Mouse (Mus musculus) fibroblast of lung, adult 2 months (primary cell): ENCODE data around the gene Rc3h1.
A peak's percentile ranks its signal among the peaks of the same experiment; 100 is the strongest.
"Not testable (repeated sequence)": the region's sequence is repeated elsewhere in the genome, so short reads cannot be mapped to it uniquely, and the experiment has no call there.

ENCODE experiments used
- DNase-seq: peaks from one replicate; pipeline ENCODE4 v3.0.0-alpha.2; 2011; ENCODE audit warnings: low read depth

Gene Rc3h1

DNA sequence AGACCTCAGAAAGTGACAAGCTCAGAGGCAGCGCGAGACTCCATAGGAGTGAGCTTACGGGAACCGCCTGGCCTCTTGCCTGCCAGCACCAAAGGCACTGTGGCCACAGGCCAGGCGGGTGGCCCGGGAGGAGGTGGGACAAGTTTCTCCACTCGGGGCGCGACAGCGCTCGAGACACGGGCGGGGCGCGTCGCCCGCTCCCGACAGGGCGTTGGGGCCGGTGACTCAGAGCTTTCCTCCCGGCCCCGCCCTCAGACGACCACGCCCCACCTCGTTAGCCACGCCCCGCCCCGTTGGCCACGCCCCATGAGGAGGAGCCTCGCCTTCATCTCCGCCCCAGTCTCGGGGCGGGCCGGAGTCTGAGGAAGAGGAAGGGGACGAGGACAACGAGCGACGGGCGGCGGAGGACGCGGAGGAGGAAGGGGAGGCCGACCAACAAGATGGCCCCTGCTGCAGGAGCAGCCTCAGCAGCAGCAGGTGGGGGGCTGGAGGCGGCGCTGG, at the start of gene Rc3h1:
TSS of gene Rc3h1 (plus strand) at position 362 of the 501 bp plus-strand sequence.
- peak; percentile 62 for DNase-seq

DNA sequence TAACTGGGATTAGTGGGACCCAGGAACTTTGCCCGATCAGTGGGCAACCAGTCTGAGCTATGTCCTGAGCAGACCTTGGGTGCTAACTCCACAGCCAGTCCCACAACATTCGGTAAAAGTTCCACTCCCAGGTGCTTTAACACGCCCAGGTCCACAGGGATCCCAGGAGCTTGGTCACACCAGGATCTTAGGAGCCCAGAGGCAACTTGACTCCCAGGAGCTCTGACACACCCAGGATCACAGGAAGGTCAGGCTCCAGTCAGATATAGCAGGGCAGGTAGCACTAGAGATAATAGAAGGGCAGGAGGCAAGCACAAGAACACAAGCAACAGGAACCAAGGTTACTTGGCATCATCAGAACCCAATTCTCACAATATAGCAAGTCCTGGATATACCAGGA, 48.1 kb upstream of the Rc3h1 start:
- no peak for DNase-seq

GRCm38 (mm10) chr1:160859874-160860273, 46.3 kb upstream of the Rc3h1 start:
- not testable (repeated sequence) for DNase-seq

GRCm38 (mm10) chr1:160861142-160861541, 45.1 kb upstream of the Rc3h1 start:
- no peak for DNase-seq

DNA sequence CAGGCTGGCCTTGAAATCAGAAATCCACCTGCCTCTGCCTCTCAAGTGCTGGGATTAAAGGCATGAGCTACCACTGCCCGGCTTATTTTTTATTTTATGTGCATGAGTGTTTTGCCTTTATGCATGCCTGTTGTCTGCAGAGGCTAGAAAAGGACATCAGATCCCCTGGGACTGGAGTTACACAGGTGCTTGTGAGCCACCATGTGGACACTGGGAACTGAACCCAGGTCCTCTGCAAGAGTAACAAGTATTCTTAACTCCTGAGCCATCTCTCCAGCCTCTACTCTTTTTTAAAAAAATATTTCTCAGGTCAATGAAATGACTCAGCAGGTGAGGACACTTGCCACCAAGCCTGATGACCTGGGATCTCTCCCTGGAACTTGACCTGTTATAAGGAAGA, 44.6 kb upstream of the Rc3h1 start:
- no peak for DNase-seq

GRCm38 (mm10) chr1:160863027-160863426, 43.2 kb upstream of the Rc3h1 start:
- DNase-seq = no peak

- no peak for DNase-seq
Measured at GRCm38 (mm10) chr1:160874757-160875156, 31.5 kb upstream of the Rc3h1 start.

- no peak for DNase-seq
Measured at GRCm38 (mm10) chr1:160876968-160877367, 29.2 kb upstream of the Rc3h1 start.

GRCm38 (mm10) chr1:160878485-160878884, 27.7 kb upstream of the Rc3h1 start:
- DNase-seq = peak; percentile 29

GRCm38 (mm10) chr1:160881378-160881777, 24.8 kb upstream of the Rc3h1 start:
- DNase-seq = not testable (repeated sequence)

- no peak for DNase-seq
Measured at GRCm38 (mm10) chr1:160881968-160882367, 24.2 kb upstream of the Rc3h1 start.

GRCm38 (mm10) chr1:160884273-160884672, 21.9 kb upstream of the Rc3h1 start:
- DNase-seq = no peak

- no peak for DNase-seq
Measured at GRCm38 (mm10) chr1:160884993-160885392, 21.2 kb upstream of the Rc3h1 start.

DNA sequence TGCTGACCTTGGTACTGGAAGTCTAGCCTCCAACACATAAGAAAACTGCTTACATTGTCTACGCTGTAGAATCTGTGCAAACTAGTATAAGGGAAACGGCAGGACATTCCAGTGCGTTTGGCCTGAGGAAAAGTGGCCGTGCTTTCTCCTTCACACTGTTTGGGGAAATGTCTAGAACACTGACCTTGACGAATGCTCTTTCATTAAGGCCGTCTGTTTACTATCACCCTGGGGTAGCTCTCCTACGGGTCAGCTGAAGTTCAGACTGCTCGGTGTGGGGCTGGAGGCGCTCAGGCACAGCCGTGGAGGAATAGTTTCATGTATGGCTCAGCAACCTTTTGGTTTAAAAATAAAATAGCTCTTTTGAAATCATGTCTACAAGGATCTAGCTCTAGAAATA, 6.5 kb upstream of the Rc3h1 start:
- no peak for DNase-seq

GRCm38 (mm10) chr1:160904047-160904446, 2.2 kb upstream of the Rc3h1 start:
- no peak for DNase-seq

DNA sequence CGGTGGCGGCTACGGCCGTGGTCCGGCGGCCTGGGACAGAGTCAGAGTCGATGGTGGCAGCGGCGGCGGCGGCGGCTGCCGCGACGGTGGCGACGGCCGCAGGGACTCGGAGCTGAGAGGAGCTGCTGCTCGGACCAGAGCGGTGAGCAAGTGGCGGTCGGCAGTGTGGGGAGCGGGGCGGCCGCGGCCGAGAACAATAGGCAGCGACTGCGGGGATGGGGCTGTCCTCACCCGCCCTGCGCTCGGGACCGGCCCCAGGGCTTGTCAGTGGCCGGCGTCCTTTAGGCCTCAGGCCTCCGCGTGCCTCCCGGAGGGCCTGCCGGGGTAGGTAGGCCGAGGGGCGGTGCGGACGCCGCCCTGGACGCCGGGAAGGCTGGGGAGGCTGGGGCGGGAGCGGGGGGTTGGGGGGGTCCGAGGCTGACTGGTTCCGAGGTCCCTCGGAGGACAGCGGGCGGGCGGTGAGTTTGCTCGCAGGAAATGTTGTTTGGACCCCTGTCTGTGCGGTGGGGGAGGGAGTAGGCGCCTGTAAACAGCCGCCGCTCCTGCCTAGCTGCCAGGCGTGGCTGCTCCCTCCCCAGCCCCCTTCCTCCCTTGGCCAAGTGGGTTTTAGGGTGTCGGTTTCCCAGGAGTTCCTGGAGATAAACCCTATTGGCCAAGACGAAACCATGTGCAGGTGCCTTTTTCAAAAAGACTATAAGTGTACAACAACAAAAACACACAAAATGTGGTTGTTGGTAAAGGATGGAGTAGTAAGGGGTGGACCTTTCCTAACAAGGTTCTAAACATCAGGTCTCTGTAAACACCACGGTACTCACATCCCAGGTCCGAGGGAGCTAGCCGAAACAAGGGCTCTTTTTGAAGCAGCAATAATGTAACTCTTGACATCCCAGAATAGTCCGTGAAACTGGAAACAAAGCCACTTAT, 602 bp downstream of the Rc3h1 start:
- DNase-seq = peak; percentile 17

- no peak for DNase-seq
Measured at GRCm38 (mm10) chr1:160910176-160910575, 4.0 kb downstream of the Rc3h1 start.

DNA sequence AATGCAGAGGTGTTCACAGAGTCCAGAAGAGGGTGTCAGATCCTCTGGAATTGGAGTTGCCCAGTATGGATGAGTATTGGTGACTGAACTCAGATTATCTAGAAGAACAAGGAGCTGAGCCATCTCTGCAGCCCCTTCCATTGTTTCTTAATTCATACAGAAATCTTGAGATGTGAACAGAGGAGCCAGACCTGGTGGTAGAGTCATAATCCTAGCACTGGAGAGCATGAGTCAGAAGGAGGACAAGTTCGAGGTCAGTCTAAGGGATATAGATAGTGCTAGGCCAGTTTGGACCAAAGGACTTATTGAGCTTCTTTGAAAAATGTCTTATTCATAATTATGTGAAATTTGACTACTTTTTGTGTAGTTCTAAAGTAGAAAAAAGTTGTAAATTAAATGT, 4.6 kb downstream of the Rc3h1 start:
- no peak for DNase-seq

- no peak for DNase-seq
Measured at GRCm38 (mm10) chr1:160919383-160919782, 13.2 kb downstream of the Rc3h1 start.

GRCm38 (mm10) chr1:160921938-160922337, 15.7 kb downstream of the Rc3h1 start:
- DNase-seq = no peak

- DNase-seq = no peak
Measured at GRCm38 (mm10) chr1:160931320-160931719, 25.1 kb downstream of the Rc3h1 start.

DNA sequence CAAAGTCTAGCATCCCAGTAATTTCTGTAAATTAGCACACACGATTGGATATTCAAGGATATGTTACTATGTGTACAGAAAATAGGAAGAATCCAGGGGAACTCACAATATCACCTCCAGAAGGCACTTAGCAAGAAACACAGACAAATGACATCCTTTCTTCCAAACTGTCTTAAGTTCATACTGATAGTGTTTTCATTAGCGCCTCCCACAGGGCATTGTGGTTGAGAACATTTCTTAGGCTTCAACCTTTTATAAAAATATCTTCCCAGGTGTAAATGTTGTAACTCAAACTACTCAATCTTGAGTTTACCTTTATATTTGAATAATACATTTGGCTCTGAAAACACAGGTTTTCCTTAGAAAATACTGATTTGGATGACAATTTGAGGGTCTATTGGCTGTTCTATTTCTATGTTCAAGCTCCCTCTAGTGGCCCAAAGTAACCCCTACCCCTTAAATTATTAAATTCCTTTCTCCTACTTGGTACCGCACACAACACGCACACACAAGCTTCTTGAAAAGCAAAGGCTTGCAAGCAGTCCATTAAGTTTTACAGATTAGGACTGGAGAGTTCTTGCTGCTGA, 27.8 kb downstream of the Rc3h1 start:
- peak; percentile 15 for DNase-seq

DNA sequence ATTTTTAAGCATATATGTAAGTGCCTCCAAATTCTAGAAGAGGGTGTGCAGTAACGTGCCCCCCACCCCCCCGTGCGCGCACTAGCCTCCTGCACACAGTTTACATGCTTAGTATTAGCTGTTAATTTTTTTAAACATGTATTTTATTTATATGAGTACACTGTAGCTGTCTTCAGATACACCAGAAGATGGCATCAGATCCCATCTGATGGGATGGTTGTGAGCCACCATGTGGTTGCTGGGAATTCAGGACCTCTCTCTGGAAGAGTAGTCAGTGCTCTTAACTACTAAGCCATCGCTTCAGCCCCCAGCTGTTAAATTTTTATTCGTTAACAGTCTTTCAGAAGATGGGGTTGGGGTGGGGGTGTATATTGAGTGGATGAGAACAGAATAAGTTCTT, 29.3 kb downstream of the Rc3h1 start:
- no peak for DNase-seq
